Mouse (Mus musculus): ENCODE results near the gene Vmn1r90. TPM values are rescaled to one million over a fixed set of nuclear protein-coding genes. Genes with fewer than 3 reads are reported as not detected.

Gene Vmn1r90
- polyA plus RNA-seq (2012; ENCODE audit: low replicate concordance), result not detected in 2 replicates

DNA sequence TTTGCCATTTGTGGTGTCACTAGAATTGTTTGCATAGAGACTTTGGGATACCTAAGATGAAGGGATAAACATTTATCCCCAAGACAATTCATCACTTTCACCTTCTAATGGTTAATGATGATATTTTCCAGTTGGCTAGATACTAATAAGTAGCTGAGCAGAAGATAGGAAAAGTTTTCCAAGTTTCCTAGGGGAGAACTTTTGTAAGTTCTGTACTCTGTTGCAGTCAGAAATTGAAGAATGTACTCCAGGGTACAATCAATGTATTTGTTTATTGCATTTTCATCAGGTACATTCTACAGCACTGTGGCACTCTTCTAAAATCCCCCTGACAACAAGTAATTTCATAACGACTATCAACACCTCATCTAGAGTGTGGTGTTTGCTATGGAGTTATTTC lies at the start of gene Vmn1r90:
Vmn1r90 (minus strand) TSS at position 101 of the 400 bp plus-strand sequence.

Other genes with a start within 250 kb of the Vmn1r90 start
- gene Obox8, start 229.9 kb downstream of the Vmn1r90 start, polyA plus RNA-seq (2012; ENCODE audit: low replicate concordance), result not detected in 2 replicates
- gene Sult2a8, start 116.7 kb downstream of the Vmn1r90 start, polyA plus RNA-seq (2012; ENCODE audit: low replicate concordance), result not detected in 2 replicates
- gene Sult2a7, start 69.3 kb downstream of the Vmn1r90 start, polyA plus RNA-seq (2012; ENCODE audit: low replicate concordance), result not detected in 2 replicates
- gene Obox7, start 96.0 kb upstream of the Vmn1r90 start, polyA plus RNA-seq (2012; ENCODE audit: low replicate concordance), result not detected in 2 replicates